Mouse (Mus musculus) layer of hippocampus, adult 11-12 months (tissue): Measurements from ENCODE around the gene Galnt17.

Source experiments
- DNase-seq: peaks from one replicate; pipeline ENCODE4 v3.0.0; 2022; ENCODE audit warnings: low spot score

Gene Galnt17

DNA sequence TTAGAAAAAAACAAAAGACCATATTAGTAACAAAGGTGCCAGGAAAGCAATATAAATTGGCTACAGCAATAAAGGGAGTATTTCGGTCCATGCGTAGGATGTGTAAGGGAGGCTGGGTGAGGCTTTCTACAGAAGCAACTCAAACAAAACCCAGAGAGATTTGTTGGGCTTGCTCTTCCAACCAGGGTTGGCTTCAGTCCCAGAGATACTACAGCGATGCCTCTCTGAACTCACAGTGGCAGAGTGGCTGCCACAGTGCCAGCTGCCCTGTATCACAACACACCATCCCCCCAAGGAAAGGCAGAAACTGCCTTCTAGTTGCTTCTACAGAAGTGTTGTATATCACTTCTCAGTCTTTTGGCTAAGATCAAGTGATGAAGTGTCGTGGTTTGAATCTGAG, 66.6 kb downstream of the Galnt17 start:
- peak; percentile 55 for DNase-seq

DNA sequence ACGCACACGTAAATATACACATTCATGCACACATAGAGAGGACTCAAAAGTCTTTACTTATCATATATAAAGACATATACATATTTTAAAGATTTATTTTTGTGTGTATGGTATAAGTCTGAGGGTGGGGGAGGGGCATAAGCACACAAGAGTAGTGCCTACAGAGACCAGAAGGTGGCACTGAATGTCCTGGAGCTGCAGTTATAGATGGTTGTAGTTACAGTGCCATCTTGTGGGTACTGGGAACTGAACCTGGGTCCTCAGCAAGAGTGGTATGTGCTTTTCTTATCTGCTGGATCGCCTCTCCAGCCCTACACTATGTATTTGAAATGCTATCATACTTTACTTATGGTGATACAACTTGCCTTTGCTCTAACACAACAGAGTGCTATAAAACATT, 68.5 kb downstream of the Galnt17 start:
- no peak for DNase-seq

DNA sequence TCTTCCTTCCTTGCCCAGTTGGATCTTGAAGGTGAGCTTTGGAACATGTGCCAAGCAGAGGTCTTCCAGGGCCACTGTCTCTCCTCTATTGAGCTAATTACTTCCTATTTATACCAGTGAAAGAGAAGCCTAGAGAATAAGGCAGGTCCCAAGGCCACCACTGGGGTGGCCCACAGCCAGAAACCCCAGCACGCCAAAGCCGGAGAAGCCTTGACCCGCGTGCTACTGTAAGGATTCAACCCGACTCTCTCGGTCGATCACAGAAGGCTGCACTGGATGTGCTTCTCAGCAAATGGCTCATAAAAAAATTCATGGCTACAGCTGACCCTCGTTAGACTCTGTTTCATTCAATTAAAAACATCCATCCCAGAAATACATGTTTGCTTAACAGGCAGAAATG, 71.4 kb downstream of the Galnt17 start:
- DNase-seq, result no peak

DNA sequence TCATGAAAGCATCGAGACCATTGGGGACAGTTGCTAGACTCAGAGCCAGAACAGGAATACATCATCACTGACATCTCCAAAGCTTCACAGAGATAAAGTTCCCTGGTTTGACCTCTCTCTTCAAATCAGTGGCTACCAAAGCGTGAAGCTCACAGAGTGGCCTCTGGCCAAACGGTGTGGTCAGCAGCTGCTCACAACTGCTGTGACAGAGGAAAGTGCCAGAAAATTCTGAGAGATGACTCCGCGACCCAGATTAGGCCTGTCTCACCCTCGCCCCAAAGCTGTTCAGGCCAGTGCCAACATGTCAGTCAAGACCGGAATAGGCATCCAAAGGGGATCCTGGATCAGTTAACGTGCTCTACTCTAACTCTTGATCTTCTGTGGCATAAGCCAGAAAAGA, 74.5 kb downstream of the Galnt17 start:
- no peak for DNase-seq

DNA sequence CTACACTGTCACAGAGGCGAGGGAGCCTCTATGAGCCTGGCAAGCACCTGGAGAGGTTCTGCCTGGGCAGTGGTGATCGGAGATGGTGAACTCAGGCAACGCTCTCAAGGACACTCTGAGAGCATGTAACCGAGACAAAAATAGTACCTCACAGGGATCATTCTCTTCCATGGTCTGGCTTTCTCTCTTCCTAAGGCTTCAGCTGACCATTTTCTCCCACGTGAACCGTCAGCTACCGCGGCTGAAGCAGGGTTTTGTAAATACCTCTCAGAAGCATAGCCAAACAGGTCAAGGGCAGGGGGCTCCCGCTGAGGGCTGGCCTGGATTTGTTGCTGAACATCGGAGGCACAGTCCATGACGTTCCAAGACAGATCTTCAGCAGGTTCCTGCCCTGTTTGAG, 77.2 kb downstream of the Galnt17 start:
- no peak for DNase-seq

DNA sequence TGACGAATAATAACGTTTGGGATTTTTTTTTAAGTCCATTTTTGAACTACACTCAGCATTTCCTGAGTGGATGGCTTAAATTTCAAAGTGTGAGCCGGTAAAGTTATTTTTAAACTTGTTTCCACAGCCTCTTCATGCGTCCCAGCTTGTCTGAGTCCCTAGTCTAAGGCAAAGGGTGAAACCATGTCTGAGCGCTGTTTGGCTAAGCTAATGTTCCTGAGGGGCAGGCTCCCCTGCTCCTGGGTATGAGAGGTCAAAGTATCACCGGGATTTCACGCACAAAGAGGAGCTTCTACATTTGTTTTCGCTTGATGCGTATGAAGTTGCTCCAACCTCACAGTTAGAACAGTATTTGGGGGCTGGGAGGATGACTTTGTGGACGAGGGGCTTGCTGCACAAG, 78.6 kb downstream of the Galnt17 start:
- no peak for DNase-seq

DNA sequence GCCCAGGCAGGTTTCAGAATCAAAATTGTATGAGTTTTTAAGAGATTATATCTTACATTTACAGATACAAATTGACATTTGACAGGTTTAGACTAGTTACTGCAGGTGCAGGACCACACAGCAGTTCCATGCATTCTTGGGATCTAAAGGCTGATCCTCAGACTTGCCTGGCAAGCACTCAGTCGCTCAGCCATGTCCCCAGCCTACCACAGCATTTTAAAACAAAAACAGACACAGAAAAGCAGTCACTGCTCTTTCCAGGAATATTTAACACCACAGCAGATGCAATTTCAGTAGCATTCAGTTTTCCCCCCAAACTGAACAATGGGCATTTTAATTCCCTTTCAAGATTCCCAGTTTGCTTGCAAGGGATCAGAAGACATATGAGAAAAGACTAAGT, 84.9 kb downstream of the Galnt17 start:
- DNase-seq, result no peak

DNA sequence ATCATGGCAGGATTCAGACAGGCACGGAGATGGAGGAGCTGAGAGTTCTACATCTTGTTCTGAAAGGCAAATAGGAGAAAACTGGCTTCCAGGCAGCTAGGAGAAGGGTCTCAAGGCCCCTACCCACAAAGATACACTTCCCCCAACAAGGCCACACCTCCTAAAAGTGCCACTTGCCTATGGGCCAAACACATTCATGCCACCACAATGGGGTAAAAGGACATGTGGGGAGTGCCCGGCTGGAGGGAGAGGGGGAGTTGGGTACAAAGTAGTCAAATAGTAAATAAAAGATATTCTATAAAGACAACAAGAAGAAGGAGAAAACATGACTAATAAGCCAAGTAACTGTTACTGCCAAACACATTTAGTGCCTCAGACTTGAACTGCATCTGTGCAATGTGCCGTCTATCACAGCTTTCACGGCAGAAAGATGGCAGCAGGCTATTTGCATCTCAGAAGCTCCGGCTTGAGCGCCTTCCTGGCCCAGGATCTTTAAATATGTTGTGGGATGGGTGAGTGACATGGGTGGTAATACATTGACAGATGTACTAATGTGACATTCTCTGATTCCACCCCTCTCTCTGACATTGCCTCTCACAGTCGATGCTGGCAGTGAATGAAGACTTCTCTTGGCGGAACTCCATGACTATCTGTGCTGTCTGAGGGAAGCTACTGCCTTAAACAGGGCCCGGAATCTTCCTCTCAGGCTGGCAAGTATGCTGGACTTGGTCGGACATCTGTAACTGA, 85.6 kb downstream of the Galnt17 start:
- DNase-seq, result peak; percentile 41

DNA sequence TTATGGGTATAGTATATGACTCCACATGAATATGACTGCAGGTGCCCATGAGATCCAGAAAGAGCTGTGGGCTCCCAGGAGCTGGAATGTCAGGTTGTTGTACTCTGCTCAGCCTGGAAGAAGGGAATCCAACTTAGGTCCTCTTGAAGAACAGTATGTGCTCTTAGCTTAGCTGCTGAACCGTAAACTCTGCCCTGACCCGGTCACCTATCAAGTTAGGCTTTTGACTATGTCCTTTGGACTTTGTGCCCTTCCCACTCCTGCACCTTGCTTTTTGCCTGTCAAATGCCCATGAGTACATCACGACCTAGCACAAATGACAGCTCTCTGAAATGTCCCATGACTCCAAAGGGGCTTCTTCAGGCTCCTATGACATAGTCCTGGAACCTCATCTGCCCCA, 90.1 kb downstream of the Galnt17 start:
- DNase-seq, result no peak

DNA sequence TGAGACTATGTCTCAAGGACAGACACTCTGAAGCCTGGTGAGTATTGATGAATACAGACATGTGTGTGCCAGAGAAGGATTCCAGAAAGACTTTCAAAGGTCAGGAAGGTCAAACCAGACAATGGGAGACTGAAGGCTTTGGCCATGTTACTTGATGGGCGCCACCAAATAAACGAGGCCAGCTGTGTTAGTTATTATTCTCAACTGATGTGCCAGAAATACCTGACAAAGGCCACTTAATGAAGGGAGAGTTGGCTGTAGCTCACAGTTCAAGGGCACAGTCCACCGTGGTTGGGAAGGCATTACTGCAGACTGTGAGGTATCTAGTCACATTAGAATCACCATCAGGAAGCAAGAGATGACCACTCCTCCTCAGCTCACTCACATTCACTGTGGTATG, 96.7 kb downstream of the Galnt17 start:
- no peak for DNase-seq

DNA sequence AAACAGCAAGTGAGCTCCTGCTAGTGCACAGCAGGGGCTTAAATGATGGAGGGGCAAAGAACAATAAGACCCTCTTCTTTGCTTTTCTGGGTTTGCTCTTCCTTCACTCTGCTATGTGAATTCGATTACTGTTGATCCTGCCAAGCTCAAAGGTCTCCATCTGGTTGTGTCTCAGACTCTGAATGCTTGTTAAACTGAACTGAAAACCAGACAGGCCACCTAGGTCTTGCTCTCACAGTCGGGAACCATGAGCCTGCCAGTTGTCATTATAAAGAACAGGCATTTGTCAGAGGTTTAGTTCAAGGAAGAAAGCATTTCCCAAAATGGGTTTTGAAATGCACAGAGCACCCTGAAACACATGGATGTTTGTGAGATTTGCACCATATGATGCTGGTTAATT, 107.2 kb downstream of the Galnt17 start:
- no peak for DNase-seq

DNA sequence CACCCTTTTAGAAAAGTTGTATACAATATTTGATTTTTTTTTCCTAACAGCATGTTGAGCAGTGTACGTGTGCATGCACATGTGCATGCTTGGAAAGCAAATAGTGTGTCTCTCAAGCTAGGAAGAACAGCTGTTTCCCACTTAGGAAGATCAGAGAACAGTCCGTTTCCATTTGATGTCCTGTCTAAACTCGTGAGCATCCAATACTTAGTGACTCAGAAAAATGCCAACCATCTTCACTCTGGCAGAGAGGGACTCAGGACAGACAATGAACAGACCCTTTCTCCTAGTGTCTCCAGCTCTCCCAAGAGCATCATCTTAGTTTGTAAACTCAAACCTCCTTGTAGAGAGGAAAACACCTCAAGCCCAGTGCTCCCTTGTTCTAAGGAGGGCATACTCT, 116.0 kb downstream of the Galnt17 start:
- DNase-seq, result no peak

DNA sequence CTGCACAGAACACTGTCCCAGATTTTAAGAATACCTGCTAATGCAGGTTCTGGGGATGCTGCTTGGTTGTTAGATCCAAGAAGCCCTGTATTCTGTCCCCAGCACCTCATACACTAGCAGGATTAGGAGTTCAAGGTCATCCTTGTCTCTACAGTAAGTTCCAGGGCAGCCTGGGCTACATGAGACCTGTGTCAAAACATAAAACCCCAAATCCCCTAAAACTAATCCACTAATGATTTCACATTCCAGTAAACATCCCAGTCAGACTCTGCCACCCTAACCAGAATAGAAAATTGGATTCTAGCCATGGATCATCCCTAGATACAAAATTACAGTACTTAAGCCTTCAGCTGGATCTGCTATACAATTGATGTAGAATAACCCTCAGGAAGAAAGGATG, 123.7 kb downstream of the Galnt17 start:
- no peak for DNase-seq

DNA sequence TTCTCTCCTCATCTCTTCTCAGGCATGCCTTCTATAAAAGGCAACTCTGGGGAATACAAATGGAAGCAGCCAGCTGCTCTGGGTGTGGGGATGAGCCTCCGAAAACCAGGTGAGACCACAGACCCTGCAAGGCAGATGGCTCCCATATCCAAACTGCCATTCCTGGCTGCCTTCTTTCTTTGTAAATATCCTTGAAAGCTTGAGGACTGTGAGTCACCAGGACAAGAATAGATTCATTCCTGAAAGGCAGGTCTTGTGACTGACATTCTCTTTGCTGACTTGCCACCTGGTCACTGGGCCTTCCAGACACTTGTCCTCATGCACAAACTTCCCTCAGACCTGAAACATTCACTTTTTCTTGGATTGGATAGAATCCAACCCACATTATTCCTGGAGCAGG, 127.1 kb downstream of the Galnt17 start:
- DNase-seq, result peak; percentile 38

DNA sequence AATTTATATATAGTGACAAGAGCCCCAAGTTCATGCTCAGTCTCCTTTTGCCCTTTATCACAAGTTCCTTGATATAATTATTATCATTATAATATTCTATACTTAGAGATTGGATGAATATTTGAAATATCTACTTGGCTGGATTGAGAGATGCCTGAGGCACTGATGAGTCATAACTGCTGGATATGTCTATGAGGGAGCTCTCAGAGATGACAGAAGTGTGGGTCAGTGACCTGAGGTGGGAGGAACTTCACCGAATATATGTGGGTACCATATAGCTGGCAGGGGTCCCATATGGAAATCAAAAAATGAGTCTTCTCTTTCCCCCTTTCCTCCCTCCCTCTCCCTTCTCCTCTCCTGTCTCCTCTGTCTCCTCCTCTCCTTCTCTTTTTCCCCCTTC, 127.5 kb downstream of the Galnt17 start:
- no peak for DNase-seq

DNA sequence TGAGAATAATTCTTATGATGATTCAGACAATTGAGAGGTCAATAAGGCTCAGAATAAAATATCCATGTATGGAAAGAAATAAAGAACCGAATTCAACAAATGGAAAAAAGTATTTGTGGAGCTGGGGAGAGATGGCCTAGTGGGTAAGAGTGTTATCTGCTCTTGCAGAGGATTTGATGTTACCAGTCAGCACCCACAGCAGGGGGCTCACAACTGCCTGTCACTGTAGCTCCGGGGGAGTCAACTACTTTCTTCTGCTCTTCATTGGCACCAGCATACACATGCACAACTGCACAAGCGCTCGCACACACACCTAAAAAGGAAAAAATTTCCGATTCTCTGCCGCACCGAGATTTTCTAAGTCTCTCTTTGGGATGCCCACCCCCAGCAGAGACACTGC, 130.4 kb downstream of the Galnt17 start:
- no peak for DNase-seq

DNA sequence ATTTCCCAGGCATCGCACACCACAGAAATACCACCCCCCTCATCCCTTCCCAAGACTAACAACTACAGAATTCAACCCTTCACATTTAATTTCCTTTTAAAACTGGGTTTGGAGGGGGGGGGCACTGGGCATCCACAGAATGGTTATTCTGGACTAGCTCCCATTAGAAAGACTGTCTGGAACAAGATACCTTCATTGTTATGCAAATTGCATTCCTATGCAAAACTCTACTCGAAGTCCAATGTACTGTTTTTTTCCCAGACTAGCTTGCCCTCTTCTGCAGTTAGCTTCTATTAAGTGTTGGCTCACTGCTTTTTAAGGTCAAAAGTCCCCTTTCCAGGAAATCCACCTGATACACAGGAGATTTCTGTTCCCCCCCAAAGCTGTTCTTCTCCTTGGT, 131.1 kb downstream of the Galnt17 start:
- no peak for DNase-seq

DNA sequence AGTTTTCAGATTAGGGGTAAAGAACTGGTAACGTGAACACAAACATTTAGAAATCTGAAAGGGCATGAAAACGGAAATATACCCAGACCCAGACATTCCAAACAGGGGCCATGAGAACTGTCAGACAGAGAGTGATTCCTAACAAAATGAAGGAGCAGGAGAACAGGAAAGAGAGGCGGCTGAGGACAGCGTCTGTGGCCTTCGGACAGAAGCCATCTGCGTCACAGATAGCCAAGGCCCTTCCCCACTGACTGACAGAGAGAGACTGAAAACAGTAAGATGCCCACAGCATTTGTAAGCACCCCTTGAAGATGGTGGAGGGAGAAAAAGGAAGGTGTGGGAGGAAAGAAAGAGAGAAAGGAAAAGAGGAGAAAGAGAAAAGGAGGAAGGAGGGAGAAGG, 139.1 kb downstream of the Galnt17 start:
- no peak for DNase-seq

DNA sequence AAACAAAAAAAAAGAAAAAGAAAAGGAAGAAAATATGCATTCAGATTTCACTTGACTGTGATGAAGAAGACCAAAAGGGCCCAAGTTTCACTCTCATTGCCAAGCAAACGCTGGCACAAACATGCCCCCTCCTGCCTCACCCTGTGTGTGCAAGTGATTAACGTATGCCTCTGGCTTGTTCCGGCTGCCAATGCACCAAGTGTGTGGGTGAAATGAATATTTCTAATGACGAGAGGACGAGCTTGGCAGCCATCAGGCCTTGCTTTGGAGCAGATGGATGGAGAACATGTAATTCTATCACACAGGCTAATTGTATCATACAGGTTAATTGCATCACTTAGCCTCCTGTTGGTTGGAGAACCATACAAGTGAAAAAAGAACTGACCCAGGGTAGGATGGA, 140.9 kb downstream of the Galnt17 start:
- DNase-seq, result peak; percentile 78

DNA sequence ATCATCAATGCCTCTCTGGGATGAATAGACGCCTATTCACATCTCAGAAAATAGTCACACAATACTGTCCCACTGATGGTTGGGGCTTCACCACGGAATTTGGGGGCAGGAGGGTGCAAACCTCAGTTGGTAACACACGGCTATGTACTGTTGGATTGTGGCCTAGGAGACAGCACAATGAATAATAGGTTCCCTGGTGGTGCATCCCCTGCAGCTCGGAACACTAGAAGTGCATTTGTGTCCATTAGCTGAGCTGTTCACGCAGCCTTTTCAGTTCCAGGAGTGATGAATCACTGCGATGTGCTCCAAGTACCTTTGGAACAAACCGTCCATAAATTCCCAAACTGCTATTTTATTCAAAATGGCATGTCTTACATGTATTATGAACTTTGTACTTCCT, 142.6 kb downstream of the Galnt17 start:
- peak; percentile 30 for DNase-seq

DNA sequence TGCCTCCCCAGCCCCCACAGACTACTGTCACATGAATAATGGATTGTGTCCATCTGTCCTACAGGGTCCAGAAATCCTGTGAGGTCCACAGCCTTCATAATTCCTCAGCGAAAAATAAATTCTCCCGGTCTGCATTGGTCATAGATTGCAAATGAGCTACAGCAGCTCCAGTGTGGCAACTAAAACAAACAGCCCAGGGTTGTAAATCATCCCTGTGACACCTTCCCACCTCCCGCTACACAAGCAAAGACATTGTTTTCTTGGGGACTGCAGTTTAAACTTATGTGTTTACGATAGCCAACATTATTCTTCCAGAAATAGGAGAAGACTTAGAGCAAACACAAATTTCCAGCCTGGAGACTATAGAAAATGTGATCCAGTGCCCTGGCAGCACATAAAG, 150.4 kb downstream of the Galnt17 start:
- DNase-seq, result no peak

DNA sequence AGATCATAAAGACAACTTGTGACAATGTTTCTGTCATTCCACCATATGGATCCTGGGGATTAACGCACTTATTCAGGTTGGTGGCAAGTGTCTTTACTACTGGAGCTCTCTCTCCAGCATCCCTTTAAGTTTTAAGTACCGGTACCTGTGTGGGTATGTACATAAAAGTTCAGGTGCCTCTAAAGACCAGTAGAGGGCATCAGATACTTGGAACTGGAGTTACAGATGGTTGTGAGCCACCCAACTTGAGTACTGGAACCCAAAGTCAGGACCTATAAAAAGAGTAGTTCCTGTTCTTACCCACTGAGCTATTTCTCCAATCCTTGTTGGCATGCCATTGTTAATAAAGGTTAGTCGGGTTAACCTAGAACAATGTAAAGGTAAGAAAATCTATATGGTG, 152.0 kb downstream of the Galnt17 start:
- no peak for DNase-seq

DNA sequence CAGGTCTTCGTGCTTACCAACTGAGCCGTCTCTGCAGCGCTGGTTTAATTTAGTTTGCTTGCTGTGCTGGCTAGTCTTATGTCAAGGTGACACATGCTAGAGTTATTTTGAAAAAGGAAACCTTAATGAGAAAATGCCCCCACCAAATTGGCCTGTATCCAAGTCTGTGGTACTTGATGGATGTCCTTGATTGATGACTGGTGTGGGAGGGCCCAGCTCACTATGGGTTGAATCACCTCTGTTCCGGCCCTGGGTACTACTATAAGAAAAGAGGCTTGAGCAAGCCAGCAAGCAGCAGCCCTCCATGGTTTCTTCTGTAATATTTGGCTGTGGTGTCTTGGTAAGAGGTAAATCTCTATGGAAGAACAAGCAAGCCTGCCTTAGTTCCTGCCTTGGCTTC, 165.7 kb downstream of the Galnt17 start:
- DNase-seq, result no peak

DNA sequence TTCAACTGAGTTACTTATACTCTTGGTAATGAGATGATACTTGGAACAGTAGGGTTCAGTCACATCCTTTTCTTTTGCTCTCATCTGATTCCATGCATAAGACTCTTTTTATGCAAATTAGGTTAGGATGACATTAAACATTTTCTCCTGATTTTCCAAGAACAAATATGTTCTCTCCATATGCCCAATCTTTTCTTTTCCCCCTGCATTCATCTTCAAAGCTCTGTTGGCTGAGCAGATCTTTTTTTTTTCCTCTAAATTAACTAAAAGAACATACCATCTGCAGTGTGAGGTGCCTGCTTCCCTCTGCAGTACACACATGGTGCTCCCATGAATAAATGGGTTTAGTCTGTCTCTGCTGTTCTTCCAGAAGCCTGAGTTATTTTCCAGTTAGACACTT, 173.5 kb downstream of the Galnt17 start:
- DNase-seq, result peak; percentile 61
